Mouse (Mus musculus): ENCODE measurements around the gene Snx11. TPM values are rescaled to one million over a fixed set of nuclear protein-coding genes. Genes with fewer than 3 reads are reported as not detected.
"Not testable (repeated sequence)": the region's sequence is repeated elsewhere in the genome, so short reads cannot be mapped to it uniquely, and the experiment has no call there.

Snx11 gene
- polyA plus RNA-seq, 1 experiment from 2014 or later: 17.6 TPM

DNA sequence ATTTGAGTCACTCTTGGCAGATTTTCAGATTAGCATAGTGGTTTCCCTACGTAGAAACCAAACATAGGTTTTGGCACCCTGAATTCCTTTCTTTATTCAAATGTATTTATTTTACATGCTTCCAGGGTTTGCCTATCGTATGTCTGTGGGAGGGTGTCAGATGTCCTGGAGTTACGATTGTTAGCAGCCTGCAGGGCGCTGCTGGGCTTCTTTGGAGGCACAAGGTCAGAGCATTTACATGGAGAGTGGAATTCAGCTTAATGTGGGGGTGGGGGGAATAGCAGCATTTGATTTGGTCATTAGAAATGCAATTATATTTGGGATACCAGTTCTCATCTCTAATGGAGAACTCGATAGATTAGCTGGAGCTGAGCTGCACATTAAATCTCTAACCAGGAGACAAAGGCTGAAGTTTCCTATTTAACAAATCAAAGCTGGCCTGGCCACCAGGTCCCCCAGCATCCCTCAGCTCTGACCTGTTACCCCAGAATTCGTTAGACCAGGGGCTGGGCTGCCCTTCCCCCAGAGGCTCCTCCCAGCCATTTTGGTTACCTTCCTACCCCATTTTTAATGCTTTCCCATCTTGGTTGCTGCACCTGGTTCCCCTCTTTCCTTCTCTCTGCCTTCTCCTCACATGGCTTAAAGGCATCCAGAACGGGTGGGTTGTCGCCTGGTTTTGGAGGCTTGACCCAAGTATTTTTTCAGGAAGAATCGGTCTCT is 9.5 kb upstream of the Snx11 start:
- no peak overlapping the region for H3K4me3 ChIP-seq (ENCODE audit: low read depth, low read length)
- no peak overlapping the region for H3K9ac ChIP-seq (ENCODE audit: low read length)
- H3K27me3 ChIP-seq (replicated peaks; ENCODE audit: control insufficient read depth, insufficient read depth, low read length): no peaks in the 10 kb centered on the region
- no peaks in the 10 kb centered on the region for H3K36me3 ChIP-seq (ENCODE audit: control insufficient read depth, insufficient read depth, low read length)
- ATAC-seq: no peak
- DNase-seq (ENCODE audit: low spot score): no peak
- no peaks in the 10 kb centered on the region for H3K9me3 ChIP-seq (replicated peaks; ENCODE audit: control insufficient read depth, low read length)
- WGBS: 31% methylated on average over 9 of the region's 9 CpGs
- H3K4me1 ChIP-seq (ENCODE audit: control insufficient read depth, insufficient read depth, low read length): peaks cover 14% of the 10 kb centered on the region
- H3K4me2 ChIP-seq (ENCODE audit: low read length): no peak overlapping the region
- no peak overlapping the region for H3K27ac ChIP-seq (ENCODE audit: low read depth, low read length)

DNA sequence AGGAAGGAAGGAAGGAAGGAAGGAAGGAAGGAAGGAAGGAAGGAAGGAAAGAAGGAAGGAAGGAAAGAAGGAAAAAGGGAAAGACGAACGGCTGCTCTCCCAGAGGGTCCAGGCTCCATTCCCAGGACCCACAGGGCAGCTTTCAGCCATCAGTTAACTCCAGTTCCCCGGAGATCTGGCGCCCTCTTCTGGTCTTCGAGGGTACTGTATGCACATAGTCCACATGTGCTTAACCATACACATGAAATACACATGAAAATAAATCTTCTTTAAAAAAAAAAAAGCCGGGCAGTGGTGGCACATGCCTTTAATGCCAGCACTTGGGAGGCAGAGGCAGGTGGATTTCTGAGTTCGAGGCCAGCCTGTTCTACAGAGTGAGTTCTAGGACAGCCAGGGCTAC is 7.5 kb upstream of the Snx11 start:
- not testable (repeated sequence) for H3K4me3 ChIP-seq (ENCODE audit: low read depth, low read length); H3K4me1 ChIP-seq (ENCODE audit: control insufficient read depth, insufficient read depth, low read length); H3K4me2 ChIP-seq (ENCODE audit: low read length); H3K36me3 ChIP-seq (ENCODE audit: control insufficient read depth, insufficient read depth, low read length); H3K9ac ChIP-seq (ENCODE audit: low read length); H3K9me3 ChIP-seq (replicated peaks; ENCODE audit: control insufficient read depth, low read length); ATAC-seq; H3K27me3 ChIP-seq (replicated peaks; ENCODE audit: control insufficient read depth, insufficient read depth, low read length); H3K27ac ChIP-seq (ENCODE audit: low read depth, low read length)
- peak; percentile 75 for DNase-seq (ENCODE audit: low spot score)
- 13% methylated on average over 7 of the region's 7 CpGs for WGBS

DNA sequence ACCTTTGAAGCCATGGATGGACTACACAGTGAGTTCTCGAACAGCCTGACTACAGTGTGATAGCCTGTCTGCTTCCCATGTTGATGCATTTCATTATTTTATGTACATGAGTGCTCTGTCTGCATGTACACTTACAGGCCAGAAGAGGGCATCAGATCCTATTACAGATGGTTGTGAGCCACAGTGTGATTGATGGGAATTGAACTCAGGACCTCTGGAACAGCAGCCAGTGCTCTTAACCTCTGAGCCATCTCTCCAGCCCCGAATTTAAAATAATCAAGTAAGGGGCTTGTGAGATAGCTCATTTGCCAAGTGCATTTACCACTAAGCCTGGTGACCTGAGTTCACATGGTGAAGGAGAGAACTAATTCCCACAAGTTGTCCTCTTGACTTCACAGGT is 4.1 kb upstream of the Snx11 start:
- H3K4me3 ChIP-seq (ENCODE audit: low read depth, low read length): no peak overlapping the region

DNA sequence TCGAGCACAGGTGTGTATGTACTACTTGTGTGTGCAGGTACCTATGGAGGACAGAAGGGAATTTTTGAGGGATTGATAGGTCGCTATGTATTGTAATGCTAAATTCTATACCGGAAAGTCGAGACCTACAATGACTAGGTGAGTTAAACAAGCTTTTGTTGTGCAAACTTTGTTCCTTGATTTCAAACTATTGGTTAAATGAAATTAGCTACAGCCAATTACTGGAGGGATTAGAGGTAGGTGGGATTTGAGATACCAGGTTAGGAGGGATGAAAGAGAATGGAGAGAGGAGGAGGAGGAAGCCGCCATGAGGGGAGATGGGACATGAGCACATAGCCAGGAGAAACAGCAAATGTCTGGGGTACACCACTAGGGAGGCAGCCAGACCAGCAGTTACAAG is 2.9 kb upstream of the Snx11 start:
- H3K4me3 ChIP-seq (ENCODE audit: low read depth, low read length): no peak overlapping the region
- WGBS: 76% methylated on average over 5 of the region's 5 CpGs
- H3K27me3 ChIP-seq (replicated peaks; ENCODE audit: control insufficient read depth, insufficient read depth, low read length): no peaks in the 10 kb centered on the region
- ATAC-seq (no peak), DNase-seq (ENCODE audit: low spot score) (no peak)
- H3K36me3 ChIP-seq (ENCODE audit: control insufficient read depth, insufficient read depth, low read length): no peaks in the 10 kb centered on the region
- H3K9ac ChIP-seq (ENCODE audit: low read length): no peak overlapping the region
- H3K4me2 ChIP-seq (ENCODE audit: low read length): no peak overlapping the region
- no peak overlapping the region for H3K27ac ChIP-seq (ENCODE audit: low read depth, low read length)
- peaks cover 7% of the 10 kb centered on the region for H3K4me1 ChIP-seq (ENCODE audit: control insufficient read depth, insufficient read depth, low read length)
- H3K9me3 ChIP-seq (replicated peaks; ENCODE audit: control insufficient read depth, low read length): no peaks in the 10 kb centered on the region

More for the DNA sequence above, 4.1 kb upstream of the Snx11 start:
- ATAC-seq: no peak
- Histone ChIP-seq H3K9ac (ENCODE audit: low read length) (no peak overlapping the region), H3K9me3 (replicated peaks; ENCODE audit: control insufficient read depth, low read length) (no peaks in the 10 kb centered on the region), H3K4me2 (ENCODE audit: low read length) (no peak overlapping the region), H3K27ac (ENCODE audit: low read depth, low read length) (no peak overlapping the region), H3K36me3 (ENCODE audit: control insufficient read depth, insufficient read depth, low read length) (no peaks in the 10 kb centered on the region), H3K4me1 (ENCODE audit: control insufficient read depth, insufficient read depth, low read length) (peaks cover 4% of the 10 kb centered on the region), H3K27me3 (replicated peaks; ENCODE audit: control insufficient read depth, insufficient read depth, low read length) (no peaks in the 10 kb centered on the region)
- 78% methylated on average over 2 of the region's 2 CpGs for WGBS
- no peak for DNase-seq (ENCODE audit: low spot score)

DNA sequence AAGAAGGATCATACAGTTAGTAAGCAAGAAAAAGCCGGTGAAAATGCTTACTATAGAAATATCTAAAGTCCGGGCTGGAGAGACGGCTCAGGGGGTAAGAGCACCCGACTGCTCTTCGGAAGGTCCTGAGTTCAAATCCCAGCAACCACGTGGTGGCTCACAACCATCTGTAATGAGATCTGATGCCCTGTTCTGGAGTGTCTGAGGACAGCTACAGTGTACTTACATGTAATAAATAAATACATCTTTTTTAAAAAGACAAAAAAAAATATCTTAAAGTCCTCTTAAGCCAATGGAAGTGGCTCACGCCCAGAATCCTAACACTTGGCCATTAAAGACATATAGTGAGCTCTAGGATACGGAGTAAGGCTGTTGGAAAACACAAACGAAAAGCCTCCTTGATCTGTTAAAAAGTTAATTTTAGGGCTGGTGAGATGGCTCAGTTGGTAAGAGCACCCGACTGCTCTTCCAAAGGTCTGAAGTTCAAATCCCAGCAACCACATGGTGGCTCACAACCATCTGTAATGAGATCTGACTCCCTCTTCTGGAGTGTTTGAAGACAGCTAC is 785 bp upstream of the Snx11 start:
- H3K9ac ChIP-seq (ENCODE audit: low read length): peak overlapping the region; percentile 75; the same call in 1 of the 2 replicates
- not testable (repeated sequence) for H3K9me3 ChIP-seq (replicated peaks; ENCODE audit: control insufficient read depth, low read length); ATAC-seq; H3K27me3 ChIP-seq (replicated peaks; ENCODE audit: control insufficient read depth, insufficient read depth, low read length); H3K4me1 ChIP-seq (ENCODE audit: control insufficient read depth, insufficient read depth, low read length); H3K36me3 ChIP-seq (ENCODE audit: control insufficient read depth, insufficient read depth, low read length); DNase-seq (ENCODE audit: low spot score)
- WGBS: 70% methylated on average over 10 of the region's 10 CpGs
- peak overlapping the region; percentile 75 for H3K4me2 ChIP-seq (ENCODE audit: low read length)
- peak overlapping the region; percentile 59 for H3K4me3 ChIP-seq (ENCODE audit: low read depth, low read length)
- H3K27ac ChIP-seq (ENCODE audit: low read depth, low read length): peak overlapping the region; percentile 59; the same call in 1 of the 2 replicates

DNA sequence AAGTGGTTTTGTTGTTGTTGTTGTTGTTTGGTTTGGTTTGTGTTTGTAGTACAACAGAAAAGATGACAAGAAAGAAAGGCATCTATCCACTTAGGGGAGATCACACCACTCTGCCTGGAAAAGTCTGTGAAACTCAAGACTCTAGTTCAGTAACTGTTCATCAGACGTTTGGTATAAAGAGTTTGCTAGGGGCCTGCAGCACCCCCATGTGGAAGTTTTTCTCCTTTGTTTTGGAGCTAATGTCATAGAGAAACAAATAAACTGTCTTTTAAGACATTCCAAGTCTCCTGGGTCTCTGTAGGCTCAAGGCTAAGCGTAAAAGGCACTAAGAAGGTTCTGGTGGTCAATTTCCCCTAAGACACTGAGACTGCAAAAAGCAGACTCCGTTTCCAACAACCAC is 1.3 kb downstream of the Snx11 start:
- no peak for DNase-seq (ENCODE audit: low spot score)
- Histone ChIP-seq H3K9me3 (replicated peaks; ENCODE audit: control insufficient read depth, low read length) (no peaks in the 10 kb centered on the region), H3K4me2 (ENCODE audit: low read length) (peak overlapping the region; percentile 75), H3K27ac (ENCODE audit: low read depth, low read length) (no peak overlapping the region), H3K4me1 (ENCODE audit: control insufficient read depth, insufficient read depth, low read length) (peaks cover 7% of the 10 kb centered on the region), H3K36me3 (ENCODE audit: control insufficient read depth, insufficient read depth, low read length) (peaks cover 28% of the 10 kb centered on the region), H3K27me3 (replicated peaks; ENCODE audit: control insufficient read depth, insufficient read depth, low read length) (no peaks in the 10 kb centered on the region), H3K9ac (ENCODE audit: low read length) (no peak overlapping the region), H3K4me3 (ENCODE audit: low read depth, low read length) (0 out of 2 replicates have a peak overlapping the region, but pooled peaks have one; percentile 59)
- no peak for ATAC-seq
- 47% methylated on average over 3 of the region's 3 CpGs for WGBS

DNA sequence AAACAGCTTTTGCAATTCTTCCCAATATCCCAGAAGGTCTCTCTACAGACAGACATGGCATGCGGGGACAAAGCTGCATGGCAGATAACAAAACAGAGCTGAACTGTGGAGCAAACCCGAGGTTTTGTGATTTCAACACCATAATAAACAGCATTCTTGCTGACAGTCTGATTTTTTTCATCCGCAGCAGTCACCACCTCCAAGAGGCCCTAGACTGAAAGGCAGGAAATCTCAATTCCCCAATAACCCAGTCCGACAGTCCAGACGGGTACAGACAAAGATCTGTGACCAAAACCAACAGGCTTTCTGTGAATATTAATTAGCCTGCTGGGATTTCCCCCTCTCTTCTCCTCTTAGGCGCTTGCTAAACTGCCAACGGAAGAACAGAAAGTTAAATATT is 1.7 kb downstream of the Snx11 start:
- no peak overlapping the region for H3K27ac ChIP-seq (ENCODE audit: low read depth, low read length)
- DNase-seq (ENCODE audit: low spot score) (no peak), ATAC-seq (no peak)
- H3K4me2 ChIP-seq (ENCODE audit: low read length): no peak overlapping the region
- H3K4me3 ChIP-seq (ENCODE audit: low read depth, low read length): no peak overlapping the region
- H3K27me3 ChIP-seq (replicated peaks; ENCODE audit: control insufficient read depth, insufficient read depth, low read length): no peaks in the 10 kb centered on the region
- WGBS: 74% methylated on average over 7 of the region's 7 CpGs
- peaks cover 7% of the 10 kb centered on the region for H3K4me1 ChIP-seq (ENCODE audit: control insufficient read depth, insufficient read depth, low read length)
- H3K9me3 ChIP-seq (replicated peaks; ENCODE audit: control insufficient read depth, low read length): no peaks in the 10 kb centered on the region
- H3K9ac ChIP-seq (ENCODE audit: low read length): no peak overlapping the region
- H3K36me3 ChIP-seq (ENCODE audit: control insufficient read depth, insufficient read depth, low read length): peaks cover 32% of the 10 kb centered on the region

DNA sequence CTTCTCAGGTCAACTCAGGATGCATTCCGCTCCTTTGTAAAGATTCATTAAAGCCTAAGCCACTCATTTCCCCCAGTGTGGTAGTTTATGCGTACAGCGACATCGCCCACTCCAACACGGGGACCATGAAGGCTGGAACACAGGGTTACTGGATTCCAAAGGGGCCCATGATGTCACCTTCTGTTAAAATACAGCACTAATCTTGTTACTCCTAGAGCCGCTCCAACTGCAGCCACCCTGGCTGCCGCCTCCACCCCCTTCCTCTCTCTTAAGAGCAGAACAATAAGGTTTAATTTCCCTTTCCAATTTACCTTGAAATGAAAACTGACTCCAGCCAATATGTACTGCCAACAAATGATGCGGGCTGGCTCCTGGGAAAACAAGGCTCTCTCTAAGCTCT is 2.3 kb downstream of the Snx11 start:
- WGBS: 76% methylated on average over 8 of the region's 8 CpGs
- peaks cover 38% of the 10 kb centered on the region for H3K36me3 ChIP-seq (ENCODE audit: control insufficient read depth, insufficient read depth, low read length)
- DNase-seq (ENCODE audit: low spot score): no peak
- H3K9me3 ChIP-seq (replicated peaks; ENCODE audit: control insufficient read depth, low read length): no peaks in the 10 kb centered on the region
- H3K4me2 ChIP-seq (ENCODE audit: low read length): no peak overlapping the region
- no peak overlapping the region for H3K9ac ChIP-seq (ENCODE audit: low read length)
- ATAC-seq: no peak
- no peaks in the 10 kb centered on the region for H3K27me3 ChIP-seq (replicated peaks; ENCODE audit: control insufficient read depth, insufficient read depth, low read length)
- H3K4me1 ChIP-seq (ENCODE audit: control insufficient read depth, insufficient read depth, low read length): peaks cover 7% of the 10 kb centered on the region
- H3K4me3 ChIP-seq (ENCODE audit: low read depth, low read length): no peak overlapping the region
- H3K27ac ChIP-seq (ENCODE audit: low read depth, low read length): no peak overlapping the region

DNA sequence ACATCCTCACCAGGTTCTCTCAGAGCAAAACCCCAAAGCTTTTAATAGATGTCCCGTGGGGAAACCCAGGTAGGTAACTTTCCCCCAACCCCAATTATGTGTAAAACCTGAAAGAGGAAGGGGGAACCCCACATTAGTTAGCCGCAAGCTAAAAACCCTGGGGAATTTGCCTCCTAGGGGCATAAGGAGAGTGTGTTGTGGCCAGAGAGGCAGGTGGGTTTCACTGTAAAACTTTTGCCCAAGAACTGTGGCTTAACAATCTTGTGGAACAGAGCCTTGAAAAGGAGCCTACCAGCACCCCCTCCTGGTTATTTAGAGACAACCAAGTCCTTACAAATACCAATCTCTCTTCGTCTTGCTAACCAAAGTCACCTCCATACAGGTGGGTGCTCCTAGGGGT is 2.8 kb downstream of the Snx11 start:
- 77% methylated on average over 3 of the region's 3 CpGs for WGBS
- H3K9ac ChIP-seq (ENCODE audit: low read length): no peak overlapping the region
- no peak overlapping the region for H3K4me2 ChIP-seq (ENCODE audit: low read length)
- peaks cover 7% of the 10 kb centered on the region for H3K4me1 ChIP-seq (ENCODE audit: control insufficient read depth, insufficient read depth, low read length)
- H3K27ac ChIP-seq (ENCODE audit: low read depth, low read length): no peak overlapping the region
- ATAC-seq (no peak), DNase-seq (ENCODE audit: low spot score) (no peak)
- no peaks in the 10 kb centered on the region for H3K9me3 ChIP-seq (replicated peaks; ENCODE audit: control insufficient read depth, low read length)
- H3K4me3 ChIP-seq (ENCODE audit: low read depth, low read length): no peak overlapping the region
- H3K36me3 ChIP-seq (ENCODE audit: control insufficient read depth, insufficient read depth, low read length): peaks cover 43% of the 10 kb centered on the region
- no peaks in the 10 kb centered on the region for H3K27me3 ChIP-seq (replicated peaks; ENCODE audit: control insufficient read depth, insufficient read depth, low read length)
